Mouse (Mus musculus) inflammation-experienced regulatory T-cells, adult 16 weeks (primary cell): ENCODE measurements around the gene Gm4177. TPM values are rescaled to one million over a fixed set of nuclear protein-coding genes. Genes with fewer than 3 reads are reported as not detected.

Experiments used
- polyA plus RNA-seq: library from polyadenylated mRNA; unstranded; fragments of 100-300 nt; shearing (Covaris generic); gene quantifications from one replicate; pipeline ENCODE4 v1.2.1, GENCODE M21; 2017

The Gm4177 gene
- polyA plus RNA-seq: not detected

GRCm38 (mm10) chr7:21796628-21797027 is at the start of gene Gm4177:
Gene Gm4177, minus strand, starts transcription at chr7:21796728.

GRCm38 (mm10) chr7:21844167-21844566 is 47.6 kb upstream of the Gm4177 start, which contains the start of gene Gm5725:
Gene Gm5725, minus strand, starts transcription at chr7:21844267.

DNA sequence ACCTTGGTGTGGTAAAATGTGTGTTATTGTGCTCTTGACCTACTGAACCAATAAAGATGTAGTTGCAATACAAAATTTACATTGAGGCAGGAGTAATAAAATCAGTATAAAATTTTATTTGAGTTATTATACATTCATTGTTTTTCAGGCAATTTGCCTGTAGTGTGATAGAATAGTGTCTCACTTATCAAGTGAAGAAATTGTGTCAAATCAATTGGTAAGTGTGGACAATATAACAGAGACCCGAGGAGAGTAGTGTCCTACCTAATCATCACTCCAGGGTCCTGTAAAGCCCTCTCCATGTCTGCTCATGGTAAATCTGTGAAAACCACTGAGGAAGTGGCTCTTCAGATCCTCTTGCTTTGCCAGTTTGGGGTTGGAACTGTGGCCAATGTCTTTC is 35.5 kb upstream of the Gm4177 start, which contains the start of gene Vmn1r135:
Gene Vmn1r135 (plus strand): TSS at position 301 of the 400 bp plus-strand sequence.

DNA sequence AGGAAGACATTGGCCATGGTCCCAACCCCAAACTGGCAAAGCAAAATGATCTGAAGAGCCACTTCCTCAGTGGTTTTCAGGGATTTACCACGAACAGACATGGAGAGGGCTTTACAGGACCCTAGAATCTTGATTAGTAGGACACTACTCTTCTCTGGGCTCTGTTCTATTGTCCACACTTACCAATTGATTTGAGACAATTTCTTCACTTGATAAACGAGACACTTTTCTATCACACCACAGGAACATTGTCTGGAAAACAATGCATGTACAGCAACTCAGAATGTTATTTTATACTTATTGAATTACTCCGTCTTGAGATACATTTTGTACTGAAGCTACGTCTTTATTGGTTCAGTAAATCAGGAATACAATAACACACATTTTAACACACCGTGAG is 35.2 kb downstream of the Gm4177 start, which contains the start of gene Gm4175:
Gene Gm4175 (minus strand): TSS at position 101 of the 400 bp plus-strand sequence.

Other genes with a start within 250 kb of the Gm4177 start
- gene Vmn1r132, start 182.6 kb downstream of the Gm4177 start, polyA plus RNA-seq: not detected
- gene Gm4175, start 35.3 kb downstream of the Gm4177 start, polyA plus RNA-seq: not detected
- not detected for gene Vmn1r135, start 35.6 kb upstream of the Gm4177 start, polyA plus RNA-seq
- not detected for gene Gm5725, start 47.5 kb upstream of the Gm4177 start, polyA plus RNA-seq
- not detected for gene Gm5891, start 124.6 kb upstream of the Gm4177 start, polyA plus RNA-seq
- not detected for gene Vmn1r137, start 197.9 kb upstream of the Gm4177 start, polyA plus RNA-seq
- not detected for gene Vmn1r138, start 232.2 kb upstream of the Gm4177 start, polyA plus RNA-seq